Mouse (Mus musculus): Measurements from ENCODE around the gene Cog7. TPM values are rescaled to one million over a fixed set of nuclear protein-coding genes. Genes with fewer than 3 reads are reported as not detected.

Cog7 gene
- total RNA-seq, 2 experiments from 2014 or later, result 39.8 to 41.3 TPM

GRCm38 (mm10) chr7:121947513-121947912, 34.0 kb downstream of the Cog7 start:
- no peak for DNase-seq

GRCm38 (mm10) chr7:121946196-121946595, 35.3 kb downstream of the Cog7 start:
- DNase-seq, result no peak

GRCm38 (mm10) chr7:121942371-121942770, 39.1 kb downstream of the Cog7 start:
- DNase-seq, result no peak

GRCm38 (mm10) chr7:121941640-121942039, 39.9 kb downstream of the Cog7 start:
- no peak for DNase-seq

GRCm38 (mm10) chr7:121941016-121941415, 40.5 kb downstream of the Cog7 start:
- no peak for DNase-seq

GRCm38 (mm10) chr7:121939729-121940128, 41.8 kb downstream of the Cog7 start:
- peak; percentile 78 to 82 for DNase-seq

- DNase-seq, result no peak
Observed at GRCm38 (mm10) chr7:121939244-121939643, 42.3 kb downstream of the Cog7 start.

- no peak for DNase-seq
Observed at GRCm38 (mm10) chr7:121938124-121938891, 43.2 kb downstream of the Cog7 start.

GRCm38 (mm10) chr7:121936861-121937630, 44.5 kb downstream of the Cog7 start:
- no peak for DNase-seq

- DNase-seq, result no peak
Observed at GRCm38 (mm10) chr7:121935906-121936794, 45.4 kb downstream of the Cog7 start.

GRCm38 (mm10) chr7:121934346-121934745, 47.2 kb downstream of the Cog7 start:
- no peak for DNase-seq

- DNase-seq, result no peak
Observed at GRCm38 (mm10) chr7:121933675-121934074, 47.8 kb downstream of the Cog7 start.

- no peak for DNase-seq
Observed at GRCm38 (mm10) chr7:121931246-121931645, 50.3 kb downstream of the Cog7 start.

- DNase-seq, result no peak
Observed at GRCm38 (mm10) chr7:121927882-121928281, 53.6 kb downstream of the Cog7 start.

GRCm38 (mm10) chr7:121924361-121924760, 57.1 kb downstream of the Cog7 start:
- no peak for DNase-seq

- DNase-seq, result no peak
Observed at GRCm38 (mm10) chr7:121913944-121914343, 67.6 kb downstream of the Cog7 start.

- no peak for DNase-seq
Observed at GRCm38 (mm10) chr7:121912250-121912649, 69.3 kb downstream of the Cog7 start.

GRCm38 (mm10) chr7:121906879-121907278, 74.6 kb downstream of the Cog7 start:
- no peak for DNase-seq

- DNase-seq, result no peak
Observed at GRCm38 (mm10) chr7:121902757-121903411, 78.6 kb downstream of the Cog7 start.

- DNase-seq, result no peak
Observed at GRCm38 (mm10) chr7:121899940-121900339, 81.6 kb downstream of the Cog7 start.

GRCm38 (mm10) chr7:121899311-121899710, 82.2 kb downstream of the Cog7 start:
- no peak for DNase-seq

GRCm38 (mm10) chr7:121896689-121897088, 84.8 kb downstream of the Cog7 start:
- no peak for DNase-seq
